Comparison of ENCODE assay signal across 29 mouse cellular contexts in genomic region chr10:108490231-108490630, GRCm38 (mm10).
A peak's percentile ranks its signal among the peaks of the same experiment; 100 is the strongest.
DNase-seq lines count a peak whose midpoint lies in the region; ATAC-seq lines count a peak whose summit lies in the region.
"Had no signal": no experiment of that assay in that cellular context is flagged by ENCODE, and none has a peak within 500 bp of the region (broad histone marks: within the 10 kb centered on the region; RNA-seq: fewer than 3 reads in every experiment).

No protein-coding gene starts in this region.

- no peaks in the 10 kb centered on the region for H3K9me3 ChIP-seq in forebrain, embryonic 16.5 days (ENCODE audit: control insufficient read depth, low read length)
- H3K9me3 ChIP-seq: embryonic facial prominence, embryonic 13.5 days; forebrain, embryonic 15.5 days had no signal

- WGBS in forebrain, embryonic 16.5 days = 85% methylated on average over 7 of the region's 7 CpGs

- H3K4me2 ChIP-seq in forebrain, embryonic 16.5 days (ENCODE audit: low read length) = no peak overlapping the region
- H3K4me2 ChIP-seq: embryonic facial prominence, embryonic 13.5 days; forebrain, embryonic 15.5 days; heart, embryonic 13.5 days; hindbrain, embryonic 15.5 days; liver, embryonic 12.5 days; neural tube, embryonic 12.5 days had no signal

- H3K4me1 ChIP-seq in forebrain, embryonic 16.5 days (replicated peaks; ENCODE audit: control insufficient read depth, insufficient read depth, low read length) = no peaks in the 10 kb centered on the region
- H3K4me1 ChIP-seq: embryonic facial prominence, embryonic 13.5 days; forebrain, embryonic 15.5 days; heart, embryonic 13.5 days; hindbrain, embryonic 15.5 days; liver, embryonic 12.5 days; midbrain, embryonic 10.5 days; neural tube, embryonic 12.5 days had no signal

- no peak overlapping the region for H3K27ac ChIP-seq in forebrain, embryonic 16.5 days (ENCODE audit: low read length)
- H3K27ac ChIP-seq: embryonic facial prominence, embryonic 13.5 days; forebrain, embryonic 10.5 days; forebrain, embryonic 15.5 days; gastrocnemius, adult 2 months; heart, embryonic 13.5 days; hindbrain, embryonic 15.5 days; liver, embryonic 12.5 days; midbrain, embryonic 10.5 days; neural tube, embryonic 12.5 days; stomach, postnatal 0 days had no signal

- DNase-seq in adrenal gland, postnatal 10 days = peak; percentile 9
- no peak for DNase-seq in adrenal gland, postnatal 25 days
- DNase-seq in MN1 (ENCODE audit: low spot score) = peak; percentile 21
- peak; percentile 40 for DNase-seq in gonadal fat pad, adult 2 months (ENCODE audit: low read depth)
- peak; percentile 41 for DNase-seq in lung, postnatal 36 days
- DNase-seq in embryo, embryonic 10 days (ENCODE audit: low spot score) = no peak
- DNase-seq: cerebellum, adult 11 months; cerebellum, adult 9-10 months; cerebellum, postnatal 36 days; gastrocnemius, adult 2 months; heart, postnatal 10 days; kidney, adult 11 months; kidney, postnatal 25 days; left cerebral cortex, postnatal 4 days; right cerebral cortex, postnatal 4 days; thymus, adult 18-20 months; thymus, postnatal 25 days had no signal

- H3K27me3 ChIP-seq in forebrain, embryonic 16.5 days (replicated peaks; ENCODE audit: control insufficient read depth, insufficient read depth, low read length) = no peaks in the 10 kb centered on the region
- H3K27me3 ChIP-seq: embryonic facial prominence, embryonic 13.5 days; forebrain, embryonic 15.5 days; heart, embryonic 13.5 days; hindbrain, embryonic 15.5 days; liver, embryonic 12.5 days; neural tube, embryonic 12.5 days had no signal

- H3K36me3 ChIP-seq in forebrain, embryonic 16.5 days (ENCODE audit: control insufficient read depth, insufficient read depth) = no peaks in the 10 kb centered on the region
- H3K36me3 ChIP-seq: embryonic facial prominence, embryonic 13.5 days; forebrain, embryonic 10.5 days; forebrain, embryonic 15.5 days; heart, embryonic 13.5 days; hindbrain, embryonic 15.5 days; liver, embryonic 12.5 days; midbrain, embryonic 10.5 days; neural tube, embryonic 12.5 days had no signal

- H3K9ac ChIP-seq in forebrain, embryonic 16.5 days (replicated peaks; ENCODE audit: low read depth, low read length) = no peak overlapping the region
- H3K9ac ChIP-seq: embryonic facial prominence, embryonic 13.5 days; forebrain, embryonic 15.5 days; heart, embryonic 13.5 days; hindbrain, embryonic 15.5 days; liver, embryonic 12.5 days; neural tube, embryonic 12.5 days had no signal

- no peak for ATAC-seq in forebrain, embryonic 16.5 days
- ATAC-seq: forebrain, embryonic 15.5 days; inflammation-experienced regulatory T-cells, adult 6 months; liver, embryonic 12.5 days had no signal

- H3K4me3 ChIP-seq in forebrain, embryonic 16.5 days (replicated peaks; ENCODE audit: low read length) = no peak overlapping the region
- H3K4me3 ChIP-seq: embryonic facial prominence, embryonic 13.5 days; forebrain, embryonic 10.5 days; forebrain, embryonic 15.5 days; gastrocnemius, adult 2 months; heart, embryonic 13.5 days; hindbrain, embryonic 15.5 days; liver, embryonic 12.5 days; midbrain, embryonic 10.5 days; myocyte; neural tube, embryonic 12.5 days had no signal

Comparison
In these comparisons a context has a peak if more than half of its experiments do, and no peak if none do; other contexts are left out.
1. DNase-seq: peak in adrenal gland, postnatal 10 days (single experiment), MN1 (single experiment), gonadal fat pad, adult 2 months (single experiment) and lung, postnatal 36 days (single experiment); none in adrenal gland, postnatal 25 days (single experiment) and embryo, embryonic 10 days (single experiment).